Mouse (Mus musculus) left cerebral cortex, postnatal 25 days (tissue): ENCODE measurements at regions not wholly inside any gene's neighbourhood (a gene's known extent, or its start where the extent isn't known, plus 50 kb on each side); places are given as distances from the start of the nearest gene placed in this dataset.
"Not testable (repeated sequence)": the region's sequence is repeated elsewhere in the genome, so short reads cannot be mapped to it uniquely, and the experiment has no call there.

Experiments
- DNase-seq, 2 experiments: peaks; one replicate each; pipeline ENCODE4 v3.0.0; 2022; ENCODE audit warnings: low spot score in 2 of 2, mixed read lengths in 1 of 2
- intact Hi-C: fragments of 180-260 bp; cut with DNase I; formaldehyde crosslinking; loops from one replicate; pipeline ENCODE4 v1.15.1; 2025

GRCm38 (mm10) chr16:30791048-30791855 lies 191.7 kb downstream of the Fam43a start:
- DNase-seq = no peak
- intact Hi-C loops = no loop called here

DNA sequence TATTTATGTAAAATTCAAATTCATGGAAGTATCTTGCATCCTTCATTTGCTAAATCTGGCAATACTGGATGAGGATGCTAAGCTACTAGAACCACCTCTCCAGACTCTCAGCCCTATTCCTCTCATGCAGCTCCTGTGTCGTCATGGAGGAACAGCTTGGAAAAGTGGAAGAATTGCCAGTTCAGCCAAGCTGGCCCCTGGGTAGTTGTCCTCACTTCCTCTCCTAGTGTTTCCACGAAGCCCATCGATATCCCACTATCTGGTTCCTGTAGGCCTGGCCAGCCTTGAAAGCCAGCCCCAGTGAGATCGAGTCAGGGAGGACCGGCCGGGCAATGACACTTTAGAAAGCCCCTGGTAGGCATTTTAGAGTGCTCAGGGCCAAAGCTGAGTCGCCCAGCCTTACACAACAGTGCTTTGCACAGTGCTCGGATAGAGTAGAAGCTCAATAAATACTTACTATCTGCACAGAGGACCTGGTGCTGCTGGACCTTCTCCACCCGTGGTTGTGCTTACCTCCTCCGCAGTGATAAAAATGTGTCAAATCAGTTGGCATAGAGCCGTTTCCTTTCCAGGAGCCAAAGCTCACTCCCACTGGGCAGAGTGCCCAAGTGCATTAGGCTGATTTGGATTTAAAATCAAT lies 193.3 kb downstream of the Fam43a start:
- intact Hi-C loops = no loop called here
- DNase-seq = peak in 1 of 2 experiments; percentile 22

DNA sequence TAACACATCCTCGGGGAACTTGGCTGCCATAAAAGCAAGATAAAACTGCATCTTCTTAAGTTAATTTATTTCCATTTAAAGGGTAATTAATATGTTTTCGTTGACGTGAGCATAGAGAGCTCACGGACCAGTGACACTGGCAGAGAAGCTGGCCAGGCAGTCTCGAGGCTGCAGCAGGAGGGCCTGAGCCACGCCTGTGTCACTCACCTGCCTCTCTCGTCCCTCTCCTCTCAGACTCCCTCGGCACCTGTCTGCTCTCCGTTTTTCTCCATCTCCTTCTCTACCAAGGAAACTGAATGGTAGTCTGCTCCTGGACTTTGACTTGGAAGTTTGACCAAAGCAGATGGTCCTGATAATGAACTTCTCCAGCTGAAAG lies 193.8 kb downstream of the Fam43a start:
- intact Hi-C loops = no loop called here
- DNase-seq = no peak

DNA sequence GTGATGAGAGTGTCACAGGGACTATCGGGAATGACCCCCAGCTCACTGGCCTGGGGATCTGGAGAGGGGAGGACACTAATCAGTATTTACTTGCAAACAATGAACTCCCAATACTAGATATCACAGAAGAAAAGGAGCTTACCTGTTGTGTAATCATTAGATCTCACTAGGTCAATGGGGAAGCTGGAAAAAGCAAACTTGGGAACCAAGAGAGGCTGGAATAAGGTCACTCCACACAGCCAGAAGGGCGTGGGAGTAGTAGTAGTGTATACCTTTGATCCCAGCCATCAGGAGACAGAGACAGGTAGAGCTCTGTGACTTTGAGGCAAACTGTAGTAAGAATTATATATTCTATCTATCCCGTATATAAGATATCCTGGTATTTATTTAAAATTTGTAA lies 194.3 kb downstream of the Fam43a start:
- intact Hi-C loops = no loop called here
- no peak for DNase-seq

- intact Hi-C loops = no loop called here
- DNase-seq = no peak
Observed at GRCm38 (mm10) chr16:30795501-30795904, 196.0 kb downstream of the Fam43a start.

DNA sequence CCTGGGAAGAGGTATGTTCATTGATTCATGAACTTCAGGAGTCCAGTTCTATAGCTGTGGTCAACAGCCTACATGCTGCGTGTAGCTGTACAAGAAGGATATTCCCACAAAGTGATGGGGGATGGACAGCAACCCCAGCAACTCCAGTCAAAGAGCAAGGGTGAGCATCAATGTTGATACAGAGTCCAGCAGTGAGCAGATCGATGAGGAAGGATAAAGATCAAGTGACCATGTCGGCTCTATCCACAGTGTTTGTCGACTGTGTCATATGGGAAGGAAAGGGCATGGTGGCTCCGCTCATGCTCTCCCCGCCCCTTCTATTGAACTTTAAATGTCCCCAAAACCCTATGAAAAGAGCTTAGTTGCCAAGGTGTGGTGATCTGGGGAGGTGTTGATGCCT lies 196.6 kb downstream of the Fam43a start:
- intact Hi-C loops = no loop called here

DNA sequence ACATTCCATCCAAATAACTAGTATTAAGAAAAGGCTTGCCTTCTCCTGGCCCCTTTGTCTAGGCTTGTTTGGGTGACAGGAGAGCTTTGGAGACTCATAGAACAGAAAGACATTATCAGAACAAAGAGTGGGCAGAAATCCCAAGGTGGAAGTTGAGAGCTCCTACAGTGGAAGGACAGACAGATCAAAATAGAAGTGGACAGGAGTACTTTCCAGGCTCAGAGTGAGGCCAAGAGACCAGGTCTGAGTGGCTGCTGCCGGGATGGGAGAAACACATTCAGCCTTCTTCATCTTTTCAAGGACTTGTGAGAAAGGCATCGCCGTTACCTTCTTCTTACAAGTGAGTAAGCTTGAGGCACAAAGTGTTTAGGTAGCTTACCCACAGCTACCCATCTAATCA lies 197.5 kb downstream of the Fam43a start:
- DNase-seq = no peak
- intact Hi-C loops = no loop called here

More for the DNA sequence above, 196.6 kb downstream of the Fam43a start:
- DNase-seq = no peak

DNA sequence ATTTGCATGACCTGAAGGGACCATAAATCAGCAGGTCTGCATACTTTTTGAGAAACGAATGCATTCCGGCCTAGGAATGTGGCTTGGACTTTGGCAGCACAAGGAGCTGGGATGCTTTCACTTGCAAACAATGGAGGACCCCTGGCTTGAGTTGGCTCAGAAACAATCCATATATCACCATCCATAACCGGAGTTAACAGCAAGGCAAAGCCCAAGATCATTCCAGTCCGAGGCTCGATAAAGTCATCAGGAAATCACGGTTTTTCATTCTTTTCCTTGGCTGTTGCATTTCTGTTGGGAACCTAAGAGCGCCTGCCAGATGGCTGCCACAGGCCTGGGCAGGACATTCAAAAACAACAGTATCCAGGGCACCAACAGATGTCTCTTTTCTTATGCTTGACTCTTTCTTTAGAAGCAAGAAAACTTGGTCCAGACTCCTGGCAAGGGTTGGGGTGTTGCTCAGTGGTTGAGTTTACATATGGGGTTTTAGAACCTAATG lies 198.5 kb downstream of the Fam43a start:
- intact Hi-C loops = no loop called here
- DNase-seq = peak in 1 of 2 experiments; percentile 52

DNA sequence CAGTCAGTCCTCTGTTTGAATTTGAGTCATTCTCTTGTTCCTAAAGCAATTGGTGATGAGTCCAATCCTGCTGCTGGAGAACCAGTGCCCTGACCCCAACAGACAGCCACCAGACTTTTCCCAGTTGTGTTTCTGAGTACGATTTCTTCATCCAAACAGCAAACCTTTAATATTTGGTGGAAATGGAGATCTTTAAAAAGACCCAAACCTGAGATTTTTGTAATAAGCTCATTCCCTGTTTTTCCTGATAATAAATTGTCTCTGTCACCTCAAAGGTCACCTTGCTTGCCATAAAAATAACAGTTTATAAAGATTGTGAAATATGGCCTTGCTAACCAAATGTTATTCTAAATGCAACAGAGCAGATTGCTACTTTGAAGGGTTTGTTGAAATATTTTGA lies 199.0 kb downstream of the Fam43a start:
- intact Hi-C loops = no loop called here
- DNase-seq = no peak

- intact Hi-C loops = no loop called here
- no peak for DNase-seq
Observed at GRCm38 (mm10) chr16:30799699-30800483, 200.4 kb downstream of the Fam43a start.

DNA sequence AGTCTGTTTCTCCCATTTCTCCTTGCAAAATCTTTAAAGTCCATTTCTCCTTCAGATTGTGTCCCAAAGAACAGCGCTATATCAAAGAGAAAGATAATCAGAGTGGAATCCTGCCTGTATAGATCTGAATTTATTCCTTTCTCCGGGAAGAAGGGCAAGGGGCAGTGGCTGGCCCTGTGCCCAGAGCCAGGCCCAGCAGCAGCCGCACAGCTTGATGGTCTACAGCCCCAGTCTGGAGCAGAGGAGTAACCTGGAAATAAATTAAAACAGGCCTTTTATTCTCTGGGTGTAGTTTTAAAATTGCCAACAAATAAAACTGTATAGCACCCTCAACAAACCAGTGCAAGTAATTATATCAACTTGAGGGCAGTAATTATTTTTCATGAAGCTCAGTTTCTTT lies 204.5 kb downstream of the Fam43a start:
- DNase-seq = no peak
- intact Hi-C loops = no loop called here

DNA sequence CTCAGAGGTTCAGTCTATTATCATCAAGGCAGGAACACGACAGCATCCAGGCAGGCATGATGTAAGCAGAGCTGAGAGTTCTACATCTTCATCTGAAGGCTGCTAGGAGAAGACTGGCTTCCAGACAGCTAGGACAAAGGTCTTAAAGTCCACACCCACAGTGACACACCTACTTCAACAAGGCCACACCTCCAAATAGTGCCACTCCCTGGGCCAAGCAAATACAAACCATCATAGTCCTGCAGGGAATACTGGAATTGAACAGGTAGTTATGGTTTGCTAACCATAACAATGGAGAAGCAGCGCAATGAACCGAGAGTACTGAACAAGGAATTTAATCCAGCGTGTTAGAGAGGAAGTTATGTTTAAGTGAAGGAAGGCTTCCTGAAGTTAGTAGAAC lies 206.7 kb downstream of the Fam43a start:
- DNase-seq, intact Hi-C loops: not testable (repeated sequence)

GRCm38 (mm10) chr16:30818541-30819120 lies 219.1 kb downstream of the Fam43a start:
- no peak for DNase-seq
- intact Hi-C loops = no loop called here

DNA sequence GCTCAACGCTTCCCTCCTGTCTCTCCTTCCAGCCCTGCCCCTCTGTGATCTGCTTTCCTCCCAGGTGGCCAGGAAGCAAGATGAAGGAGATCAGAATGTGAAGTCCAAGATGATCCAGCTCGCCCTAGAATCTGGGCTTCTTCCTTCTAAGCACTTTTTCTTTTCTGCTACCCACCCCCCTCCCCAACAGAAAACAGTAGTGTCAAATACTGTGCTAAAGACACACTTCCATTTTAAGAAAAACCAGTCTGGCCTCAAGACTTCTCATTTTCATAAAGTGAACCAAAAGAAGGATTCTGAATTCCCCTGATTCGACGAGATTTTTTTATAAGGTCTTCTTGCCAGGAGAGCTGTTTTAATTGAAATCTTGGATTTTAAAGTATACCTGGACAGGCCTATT lies 219.8 kb downstream of the Fam43a start:
- intact Hi-C loops = no loop called here
- DNase-seq = no peak

DNA sequence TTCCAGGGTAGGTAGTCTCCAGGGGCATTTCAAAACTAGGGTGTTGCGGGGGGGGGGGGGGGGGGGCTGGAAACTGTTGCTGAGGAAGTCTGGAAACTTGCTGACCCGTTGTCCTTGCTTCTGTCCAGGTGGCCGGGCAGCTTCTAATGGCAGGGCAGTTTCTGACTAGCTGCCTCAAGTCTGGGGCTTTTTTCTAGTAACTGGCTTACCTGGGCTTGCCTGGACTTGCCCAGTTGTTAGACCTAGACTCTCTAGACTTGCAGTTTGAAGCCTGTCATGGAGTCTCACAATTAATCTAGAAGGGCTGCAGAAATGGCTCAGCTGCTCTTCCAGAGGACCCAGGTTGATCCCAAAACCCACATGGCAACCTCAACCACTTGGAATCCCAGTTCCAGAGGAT lies 220.7 kb downstream of the Fam43a start:
- intact Hi-C loops = loop anchor here (5.0 kb wide), 1 partner anchor 218 kb away; no protein-coding TSS in a partner anchor
- DNase-seq = no peak

DNA sequence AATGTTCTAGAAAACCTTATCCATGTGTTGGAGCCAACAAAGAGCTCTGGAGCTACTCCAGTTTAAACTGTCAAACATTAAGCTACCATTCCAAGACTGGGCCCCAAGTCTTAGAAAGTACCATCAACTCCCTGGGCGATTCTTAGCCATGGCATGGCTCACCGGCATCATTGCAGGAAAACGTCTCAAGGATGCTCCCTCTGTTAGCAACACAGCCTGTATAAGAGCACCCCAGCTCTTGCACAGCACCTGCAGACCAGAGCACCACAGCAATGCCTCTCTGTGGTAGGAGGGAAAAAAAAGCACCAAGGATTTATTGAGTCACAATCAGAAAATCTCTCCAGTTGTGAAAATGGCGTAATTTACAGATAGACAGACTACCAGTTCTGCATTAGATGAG lies 221.2 kb downstream of the Fam43a start:
- intact Hi-C loops = loop anchor here (5.0 kb wide), 1 partner anchor 218 kb away; no protein-coding TSS in a partner anchor
- no peak for DNase-seq

DNA sequence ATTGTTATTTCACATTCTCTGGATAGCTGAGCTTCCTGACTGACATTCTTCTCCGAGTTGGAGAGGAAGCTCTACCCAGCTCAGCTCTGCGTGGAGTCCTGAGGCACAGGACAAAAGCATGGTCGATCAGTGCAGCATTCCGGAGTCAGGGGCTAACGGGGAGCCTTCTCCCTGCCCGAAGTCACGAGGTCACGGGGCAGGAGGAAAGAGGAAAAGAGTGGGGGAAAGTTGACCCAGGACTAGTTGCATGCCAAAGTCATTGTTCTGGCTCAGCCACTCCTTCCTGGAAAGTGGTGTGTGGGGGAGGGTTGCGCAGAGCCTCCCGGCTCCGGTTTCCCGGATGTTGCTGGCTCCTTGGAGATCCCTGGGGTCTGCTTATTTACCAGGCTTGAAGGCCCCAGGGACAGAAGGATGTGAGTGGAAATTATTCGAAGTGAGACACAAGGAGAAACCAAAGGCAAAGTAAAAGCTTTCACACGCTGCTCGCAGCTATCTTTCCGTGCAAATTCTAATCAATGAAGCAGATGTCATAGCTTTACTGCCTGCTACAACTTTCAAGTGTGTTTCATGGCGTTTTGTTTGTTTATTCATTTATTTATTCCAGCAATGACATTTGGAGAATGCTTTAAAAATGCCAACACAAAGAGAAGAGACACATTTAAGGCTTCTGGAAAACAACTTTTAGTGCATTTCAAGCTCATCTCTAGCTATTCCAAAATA lies 221.8 kb downstream of the Fam43a start:
- intact Hi-C loops = loop anchor here (5.0 kb wide), 1 partner anchor 219 kb away; no protein-coding TSS in a partner anchor
- DNase-seq = peak; percentile 7

DNA sequence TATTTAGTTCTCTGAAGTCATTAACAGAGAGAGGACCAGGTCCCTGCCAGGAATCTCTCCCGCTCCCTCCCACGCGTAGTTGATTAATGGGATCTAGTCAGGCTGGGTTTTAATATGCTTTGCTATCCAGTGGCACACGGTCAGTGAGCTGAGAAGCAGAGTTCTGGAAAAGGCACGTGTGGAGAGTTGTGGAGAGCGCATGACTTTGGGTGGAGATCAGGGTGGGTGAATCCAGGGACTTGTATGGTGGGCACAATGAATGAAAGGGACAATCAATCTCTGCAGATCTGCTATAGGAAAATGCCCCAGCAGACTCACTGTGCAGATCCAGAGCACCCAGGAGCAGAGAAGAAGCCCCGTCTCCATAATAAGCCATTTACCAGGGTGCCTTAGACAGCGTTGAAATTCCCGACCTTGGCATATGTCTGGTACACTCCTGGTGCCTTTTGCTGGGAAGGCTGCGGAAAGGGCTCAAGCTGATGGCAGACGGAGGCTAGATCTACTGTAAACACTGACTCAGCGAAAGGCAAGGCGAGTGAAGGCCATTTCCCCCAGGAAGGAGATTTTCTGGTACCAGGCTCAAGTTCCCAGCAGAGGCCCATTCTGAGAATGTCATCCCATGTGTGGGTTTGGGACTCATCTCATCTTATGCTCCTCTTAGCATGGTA lies 222.5 kb downstream of the Fam43a start:
- intact Hi-C loops = loop anchor here (5.0 kb wide), 1 partner anchor 220 kb away; no protein-coding TSS in a partner anchor
- DNase-seq = no peak

- DNase-seq = peak; percentile 53 to 83
- intact Hi-C loops = no loop called here
Observed at GRCm38 (mm10) chr16:30826128-30826527, 226.6 kb downstream of the Fam43a start.
